Mouse (Mus musculus) stomach, postnatal 0 days (tissue): ENCODE measurements around the gene Sh3bgrl2.

Experiments used
- CTCF ChIP-seq: IDR thresholded peaks from 2 replicates; pipeline ENCODE4 v1.5.1; 2016; ENCODE audit warnings: antibody characterized with exemption, low read depth, mild to moderate bottlenecking, moderate library complexity
- EP300 ChIP-seq: optimal IDR thresholded peaks from 2 replicates; pipeline ENCODE3; 2016; ENCODE audit warnings: antibody characterized with exemption

- TF ChIP-seq CTCF (no peak), EP300 (no peak)
Observed at GRCm38 (mm10) chr9:83596132-83596531, 48.0 kb downstream of the Sh3bgrl2 start.
